In genomic region chr19:3333694-3334515, GRCm38 (mm10) we compare ENCODE assay signal across 8 mouse cellular contexts. TPM values are rescaled to one million over a fixed set of nuclear protein-coding genes. Genes with fewer than 3 reads are reported as not detected.
DNase-seq lines count a peak whose midpoint lies in the region; ATAC-seq lines count a peak whose summit lies in the region.

No protein-coding gene starts in this region.

- no peaks in the 10 kb centered on the region for H3K9me3 ChIP-seq in hindbrain, embryonic 13.5 days
- no peaks in the 10 kb centered on the region for H3K9me3 ChIP-seq in liver, embryonic 11.5 days (ENCODE audit: control insufficient read depth, low read length)
- no peaks in the 10 kb centered on the region for H3K9me3 ChIP-seq in limb, embryonic 10.5 days (replicated peaks)

- no peak overlapping the region for H3K9ac ChIP-seq in hindbrain, embryonic 13.5 days
- peak overlapping the region; percentile 43; the same call in 1 of the 2 replicates for H3K9ac ChIP-seq in liver, embryonic 11.5 days (ENCODE audit: low read depth, low read length)

- H3K4me1 ChIP-seq in hindbrain, embryonic 13.5 days (replicated peaks) = peaks cover 34% of the 10 kb centered on the region
- peaks cover 29% of the 10 kb centered on the region for H3K4me1 ChIP-seq in liver, embryonic 11.5 days (replicated peaks; ENCODE audit: control insufficient read depth, insufficient read depth, low read length)
- peaks cover 4% of the 10 kb centered on the region; the same call in 1 of the 2 replicates for H3K4me1 ChIP-seq in limb, embryonic 10.5 days

- 40% methylated on average over 17 of the region's 17 CpGs for WGBS in hindbrain, embryonic 13.5 days
- WGBS in liver, embryonic 11.5 days = 65% methylated on average over 17 of the region's 17 CpGs
- WGBS in limb, embryonic 10.5 days = 84% methylated on average over 17 of the region's 17 CpGs

- peak; percentile 78 to 83 for DNase-seq in urinary bladder, postnatal 36 days (ENCODE audit: low spot score in 2 of 2)
- DNase-seq in urinary bladder, postnatal 4 days (ENCODE audit: low spot score in 2 of 2) = no peak
- DNase-seq in liver, embryonic 11.5 days (ENCODE audit: low spot score) = no peak
- DNase-seq in testis, postnatal 14 days (ENCODE audit: low spot score) = no peak
- DNase-seq in limb, embryonic 10.5 days (ENCODE audit: low spot score) = no peak
- DNase-seq in layer of hippocampus, postnatal 25 days (ENCODE audit: extremely low spot score in 1 of 2, low spot score in 1 of 2) = no peak

- no peaks in the 10 kb centered on the region for H3K36me3 ChIP-seq in hindbrain, embryonic 13.5 days
- no peaks in the 10 kb centered on the region for H3K36me3 ChIP-seq in liver, embryonic 11.5 days (ENCODE audit: control insufficient read depth, insufficient read depth, low read length)
- H3K36me3 ChIP-seq in limb, embryonic 10.5 days = no peaks in the 10 kb centered on the region

- H3K4me2 ChIP-seq in hindbrain, embryonic 13.5 days = no peak overlapping the region
- H3K4me2 ChIP-seq in liver, embryonic 11.5 days = peak overlapping the region; percentile 58

- H3K27ac ChIP-seq in hindbrain, embryonic 13.5 days = peak overlapping the region; percentile 50
- peak overlapping the region; percentile 92 for H3K27ac ChIP-seq in liver, embryonic 11.5 days (ENCODE audit: low read depth, low read length)
- H3K27ac ChIP-seq in limb, embryonic 10.5 days = no peak overlapping the region

- no peak overlapping the region for H3K4me3 ChIP-seq in hindbrain, embryonic 13.5 days
- peak overlapping the region; percentile 21 for H3K4me3 ChIP-seq in liver, embryonic 11.5 days (ENCODE audit: low read depth, low read length)
- no peak overlapping the region for H3K4me3 ChIP-seq in limb, embryonic 10.5 days

- H3K27me3 ChIP-seq in hindbrain, embryonic 13.5 days = 0 out of 2 replicates have a peak, but pooled peaks cover 6% of the 10 kb centered on the region
- no peaks in the 10 kb centered on the region for H3K27me3 ChIP-seq in liver, embryonic 11.5 days (replicated peaks; ENCODE audit: control insufficient read depth, insufficient read depth, low read length)
- no peaks in the 10 kb centered on the region for H3K27me3 ChIP-seq in limb, embryonic 10.5 days (ENCODE audit: low read depth, poor library complexity, severe bottlenecking)

- ATAC-seq in hindbrain, embryonic 13.5 days (ENCODE audit: low FRiP score) = peak; percentile 38; the same call in 1 of the 2 replicates
- peak; percentile 77 for ATAC-seq in liver, embryonic 11.5 days (replicated peaks; ENCODE audit: low FRiP score)
- no peak for ATAC-seq in erythroblast, adult 5-6 weeks (replicated peaks; ENCODE audit: low FRiP score, poor library complexity, severe bottlenecking)

RNA-seq across cellular contexts. Expression of gene Cpt1a, which starts 11.8 kb away (rescaled TPM):
- polyA plus RNA-seq in hindbrain, embryonic 13.5 days (2015; fragmentation: Nextera tagmentation; extraction: Ambion mirVana) = 16.1 and 17.2 TPM in 2 replicates
- polyA plus RNA-seq in liver, embryonic 11.5 days (2014; fragmentation: Nextera tagmentation; extraction: Ambion mirVana) = 15.0 and 15.8 TPM in 2 replicates
- total RNA-seq in erythroblast, adult 5-6 weeks (2015; ENCODE audit: low replicate concordance) = 11.0 and 15.0 TPM in 2 replicates
- total RNA-seq in erythroblast, adult 5-6 weeks (2017; ENCODE audit: low replicate concordance) = 11.4 and 19.5 TPM in 2 replicates
- 2.7 and 8.2 TPM in 2 replicates for polyA plus RNA-seq in limb, embryonic 10.5 days (2016; fragmentation: Nextera tagmentation; extraction: Ambion mirVana)
- total RNA-seq in layer of hippocampus, postnatal 25 days (2021) = 10 to 100 TPM; 25.6 to 27.0 TPM

RNA-seq across cellular contexts. Expression of gene Ighmbp2, which starts 51.1 kb away (rescaled TPM):
- polyA plus RNA-seq in hindbrain, embryonic 13.5 days (2015; fragmentation: Nextera tagmentation; extraction: Ambion mirVana) = 10.5 and 12.1 TPM in 2 replicates
- polyA plus RNA-seq in liver, embryonic 11.5 days (2014; fragmentation: Nextera tagmentation; extraction: Ambion mirVana) = 7.4 and 8.8 TPM in 2 replicates
- 0.63 TPM in 1 of 2 replicates, not detected in the other for total RNA-seq in erythroblast, adult 5-6 weeks (2015; ENCODE audit: low replicate concordance)
- 0.70 and 2.2 TPM in 2 replicates for total RNA-seq in erythroblast, adult 5-6 weeks (2017; ENCODE audit: low replicate concordance)
- 12.6 and 15.1 TPM in 2 replicates for polyA plus RNA-seq in limb, embryonic 10.5 days (2016; fragmentation: Nextera tagmentation; extraction: Ambion mirVana)
- total RNA-seq in layer of hippocampus, postnatal 25 days (2021) = 10 to 100 TPM in 1 of 2 experiments, 1 to 10 TPM in 1; 9.8 to 11.4 TPM

RNA-seq across cellular contexts. Expression of gene Mrpl21, which starts 51.2 kb away (rescaled TPM):
- 104 and 107 TPM in 2 replicates for polyA plus RNA-seq in hindbrain, embryonic 13.5 days (2015; fragmentation: Nextera tagmentation; extraction: Ambion mirVana)
- 154 and 156 TPM in 2 replicates for polyA plus RNA-seq in liver, embryonic 11.5 days (2014; fragmentation: Nextera tagmentation; extraction: Ambion mirVana)
- 10.0 and 13.1 TPM in 2 replicates for total RNA-seq in erythroblast, adult 5-6 weeks (2015; ENCODE audit: low replicate concordance)
- total RNA-seq in erythroblast, adult 5-6 weeks (2017; ENCODE audit: low replicate concordance) = 7.2 and 18.3 TPM in 2 replicates
- polyA plus RNA-seq in limb, embryonic 10.5 days (2016; fragmentation: Nextera tagmentation; extraction: Ambion mirVana) = 153 and 161 TPM in 2 replicates
- 10 to 100 TPM; 52.4 to 56.2 TPM for total RNA-seq in layer of hippocampus, postnatal 25 days (2021)

RNA-seq across cellular contexts. Expression of gene Tesmin, which starts 54.8 kb away (rescaled TPM):
- polyA plus RNA-seq in hindbrain, embryonic 13.5 days (2015; fragmentation: Nextera tagmentation; extraction: Ambion mirVana) = 0.28 and 0.42 TPM in 2 replicates
- polyA plus RNA-seq in liver, embryonic 11.5 days (2014; fragmentation: Nextera tagmentation; extraction: Ambion mirVana) = 0.41 and 0.55 TPM in 2 replicates
- total RNA-seq in erythroblast, adult 5-6 weeks (2015; ENCODE audit: low replicate concordance) = 0.63 TPM in 1 of 2 replicates, not detected in the other
- total RNA-seq in erythroblast, adult 5-6 weeks (2017; ENCODE audit: low replicate concordance) = not detected in 2 replicates
- 0.20 TPM in 2 replicates for polyA plus RNA-seq in limb, embryonic 10.5 days (2016; fragmentation: Nextera tagmentation; extraction: Ambion mirVana)
- under 1 TPM; 0.25 to 0.59 TPM for total RNA-seq in layer of hippocampus, postnatal 25 days (2021)

Comparison
In these comparisons a context has a peak if more than half of its experiments do, and no peak if none do; other contexts are left out.
1. DNase-seq: peak in urinary bladder, postnatal 36 days (2 of 2); none in urinary bladder, postnatal 4 days (0 of 2), liver, embryonic 11.5 days (single experiment), testis, postnatal 14 days (single experiment), limb, embryonic 10.5 days (single experiment) and layer of hippocampus, postnatal 25 days (0 of 2).